Mouse (Mus musculus) liver, embryonic 15.5 days (tissue): Measurements from ENCODE around the gene A2m. TPM values are rescaled to one million over a fixed set of nuclear protein-coding genes. Genes with fewer than 3 reads are reported as not detected.

ENCODE experiments used
- ATAC-seq: fragments of 200-750 bp; cut with Nextera tagmentation; 2 replicates; pipeline ENCODE4 v1.8.0; 2017; ENCODE audit warnings: moderate number of reproducible peaks, mild to moderate bottlenecking, moderate library complexity; ENCODE audit not compliant: insufficient read depth
- H3K27ac ChIP-seq: fragments of 300-500 bp; sonication (generic); replicated peaks from 2 replicates; pipeline ENCODE4 v1.5.1; 2015; ENCODE audit warnings: mild to moderate bottlenecking, inconsistent platforms
- H3K27me3 ChIP-seq: fragments of 300-500 bp; sonication (generic); 2 replicates; pipeline ENCODE4 v1.6.1; 2015; ENCODE audit warnings: mild to moderate bottlenecking, inconsistent platforms
- H3K36me3 ChIP-seq: fragments of 300-500 bp; sonication (generic); replicated peaks from 2 replicates; pipeline ENCODE4 v1.6.1; 2015; ENCODE audit warnings: moderate library complexity, mild to moderate bottlenecking, inconsistent platforms
- H3K4me1 ChIP-seq: fragments of 300-500 bp; sonication (generic); replicated peaks from 2 replicates; pipeline ENCODE4 v1.6.1; 2015; ENCODE audit warnings: inconsistent platforms
- H3K4me2 ChIP-seq: fragments of 300-500 bp; sonication (generic); 2 replicates; pipeline ENCODE4 v1.6.1; 2015; ENCODE audit warnings: moderate library complexity, mild to moderate bottlenecking, inconsistent platforms
- H3K4me3 ChIP-seq: fragments of 300-500 bp; sonication (generic); replicated peaks from 2 replicates; pipeline ENCODE4 v1.5.1; 2015; ENCODE audit warnings: mild to moderate bottlenecking, inconsistent platforms
- H3K9ac ChIP-seq: fragments of 300-500 bp; sonication (generic); 2 replicates; pipeline ENCODE4 v1.6.1; 2015; ENCODE audit warnings: moderate library complexity, mild to moderate bottlenecking, inconsistent platforms
- H3K9me3 ChIP-seq: fragments of 300-500 bp; sonication (generic); replicated peaks from 2 replicates; pipeline ENCODE4 v1.6.1; 2016; ENCODE audit warnings: inconsistent platforms
- WGBS: fragments of 180-500 bp; shearing (Covaris S2); methylation state at CpG from one replicate; pipeline ENCODE4 v1.1.7; 2015; ENCODE audit warnings: mixed read lengths; ENCODE audit not compliant: insufficient replicate concordance; 5-methylcytosine and 5-hydroxymethylcytosine counted together
- polyA plus RNA-seq: library from polyadenylated mRNA; unstranded; fragments of >200 nt; fragmentation: Nextera tagmentation; extraction: Ambion mirVana; gene quantifications from 2 replicates; pipeline ENCODE4 v1.2.1, GENCODE M21; 2015

A2m gene
- polyA plus RNA-seq = 80.5 and 120 TPM in 2 replicates

GRCm38 (mm10) chr6:121635076-121635475 is at the start of gene A2m:
Gene A2m, plus strand, starts transcription at chr6:121635376.
- no peaks in the 10 kb centered on the region for H3K36me3 ChIP-seq
- H3K27ac ChIP-seq = no peak within 1 kb of the TSS
- 66% methylated on average over 8 of the region's 8 CpGs for WGBS
- H3K4me1 ChIP-seq = no peaks in the 10 kb centered on the region
- H3K4me2 ChIP-seq = no peak within 1 kb of the TSS
- peak within 1 kb of the TSS; percentile 37 for H3K4me3 ChIP-seq
- H3K27me3 ChIP-seq = no peaks in the 10 kb centered on the region
- no peak for ATAC-seq
- H3K9ac ChIP-seq = no peak within 1 kb of the TSS
- H3K9me3 ChIP-seq = no peaks in the 10 kb centered on the region

GRCm38 (mm10) chr6:121590131-121590530 is 45.0 kb upstream of the A2m start:
- no peaks in the 10 kb centered on the region for H3K36me3 ChIP-seq
- no peak overlapping the region for H3K4me2 ChIP-seq
- whole genome bisulfite sequencing = 14% methylated on average over 1 of the region's 1 CpGs
- no peaks in the 10 kb centered on the region for H3K27me3 ChIP-seq
- no peaks in the 10 kb centered on the region for H3K9me3 ChIP-seq
- no peak overlapping the region for H3K27ac ChIP-seq
- no peak for ATAC-seq
- H3K4me3 ChIP-seq = no peak overlapping the region
- no peak overlapping the region for H3K9ac ChIP-seq
- no peaks in the 10 kb centered on the region for H3K4me1 ChIP-seq

GRCm38 (mm10) chr6:121600927-121601326 is 34.2 kb upstream of the A2m start:
- Histone ChIP-seq H3K9me3 (no peaks in the 10 kb centered on the region), H3K36me3 (no peaks in the 10 kb centered on the region), H3K9ac (no peak overlapping the region), H3K4me3 (no peak overlapping the region), H3K27me3 (no peaks in the 10 kb centered on the region), H3K27ac (no peak overlapping the region), H3K4me1 (no peaks in the 10 kb centered on the region), H3K4me2 (no peak overlapping the region)
- WGBS = 45% methylated on average over 1 of the region's 1 CpGs
- no peak for ATAC-seq

DNA sequence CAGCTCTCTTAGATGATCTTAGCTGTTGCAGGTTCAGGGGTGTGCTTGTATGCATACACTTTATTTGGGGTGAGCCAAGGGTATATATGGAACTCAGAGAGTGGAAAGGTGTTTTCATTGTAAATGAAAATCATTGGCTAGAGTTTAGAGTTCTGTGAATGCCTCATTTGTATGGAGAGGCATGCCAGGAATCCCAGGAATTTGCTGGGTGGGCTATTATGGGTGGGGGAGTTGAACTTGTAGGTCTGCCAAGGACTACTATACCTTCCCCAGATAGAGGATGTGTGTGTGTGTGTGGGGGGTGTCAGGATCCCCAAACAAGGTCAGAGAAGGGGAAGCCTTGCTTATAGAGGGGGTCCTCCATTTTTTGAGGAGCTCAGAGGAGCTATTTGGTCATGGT is 27.3 kb upstream of the A2m start:
- no peaks in the 10 kb centered on the region for H3K4me1 ChIP-seq
- no peak overlapping the region for H3K9ac ChIP-seq
- no peak overlapping the region for H3K4me2 ChIP-seq
- H3K27ac ChIP-seq = no peak overlapping the region
- no peaks in the 10 kb centered on the region for H3K27me3 ChIP-seq
- no peak overlapping the region for H3K4me3 ChIP-seq
- H3K9me3 ChIP-seq = no peaks in the 10 kb centered on the region
- no peak for ATAC-seq
- H3K36me3 ChIP-seq = no peaks in the 10 kb centered on the region

DNA sequence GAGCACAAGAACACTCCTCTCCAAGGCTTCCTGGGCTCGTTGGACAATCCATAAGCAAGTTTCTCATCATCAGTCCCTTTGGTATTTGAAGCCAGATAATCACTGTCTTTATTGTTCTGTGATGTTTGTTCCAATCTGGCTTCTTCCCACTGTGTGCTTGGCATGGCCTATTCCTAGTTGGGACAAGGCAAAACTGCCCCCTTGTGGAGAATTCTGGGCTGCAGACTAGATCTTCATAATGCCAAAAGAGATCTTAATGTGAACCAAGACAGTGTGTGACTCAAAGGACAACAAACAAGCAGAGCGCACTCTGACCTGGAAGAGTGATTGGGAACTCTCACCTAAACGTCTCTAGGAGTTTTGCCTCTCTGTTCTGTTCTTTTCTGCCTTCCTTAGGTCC is 23.4 kb upstream of the A2m start:
- Histone ChIP-seq H3K36me3 (no peaks in the 10 kb centered on the region), H3K4me1 (no peaks in the 10 kb centered on the region), H3K4me2 (no peak overlapping the region), H3K9me3 (no peaks in the 10 kb centered on the region), H3K4me3 (no peak overlapping the region), H3K9ac (no peak overlapping the region), H3K27ac (no peak overlapping the region), H3K27me3 (no peaks in the 10 kb centered on the region)
- no peak for ATAC-seq
- WGBS = 23% methylated on average over 3 of the region's 3 CpGs

- Histone ChIP-seq H3K27ac (0 out of 2 replicates have a peak overlapping the region, but pooled peaks have one; percentile 7), H3K4me1 (0 out of 2 replicates have a peak, but pooled peaks cover 4% of the 10 kb centered on the region), H3K36me3 (no peaks in the 10 kb centered on the region), H3K9ac (no peak overlapping the region), H3K27me3 (no peaks in the 10 kb centered on the region), H3K4me2 (no peak overlapping the region), H3K9me3 (no peaks in the 10 kb centered on the region), H3K4me3 (no peak overlapping the region)
- no peak for ATAC-seq
- 10% methylated on average over 3 of the region's 3 CpGs for WGBS
Observed at GRCm38 (mm10) chr6:121617476-121617875, 17.7 kb upstream of the A2m start.

DNA sequence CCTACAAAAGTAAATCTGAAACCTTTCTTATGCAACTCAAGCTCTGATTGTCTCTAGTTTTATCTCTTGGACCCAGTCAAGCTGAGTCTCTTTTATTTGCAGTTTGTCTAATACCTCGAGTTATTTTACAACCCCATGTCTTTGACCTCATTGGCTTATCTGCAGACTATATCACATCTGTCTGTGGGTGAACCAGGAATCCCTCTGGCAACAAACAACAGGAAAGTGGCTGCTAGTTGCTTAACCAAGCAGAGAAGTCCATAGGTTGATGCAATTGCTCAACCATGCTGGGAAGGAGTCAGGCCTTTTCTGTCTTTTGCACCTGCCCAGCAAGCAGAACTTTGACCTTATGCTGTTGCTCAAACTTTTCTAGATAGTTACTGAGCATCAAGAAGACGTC is 12.7 kb upstream of the A2m start:
- no peak overlapping the region for H3K4me2 ChIP-seq
- no peak overlapping the region for H3K27ac ChIP-seq
- no peaks in the 10 kb centered on the region for H3K9me3 ChIP-seq
- H3K4me3 ChIP-seq = no peak overlapping the region
- H3K9ac ChIP-seq = no peak overlapping the region
- peak; percentile 81 for ATAC-seq
- H3K36me3 ChIP-seq = no peaks in the 10 kb centered on the region
- WGBS = 28% methylated on average over 2 of the region's 2 CpGs
- no peaks in the 10 kb centered on the region for H3K27me3 ChIP-seq
- H3K4me1 ChIP-seq = 0 out of 2 replicates have a peak, but pooled peaks cover under 1% of the 10 kb centered on the region

DNA sequence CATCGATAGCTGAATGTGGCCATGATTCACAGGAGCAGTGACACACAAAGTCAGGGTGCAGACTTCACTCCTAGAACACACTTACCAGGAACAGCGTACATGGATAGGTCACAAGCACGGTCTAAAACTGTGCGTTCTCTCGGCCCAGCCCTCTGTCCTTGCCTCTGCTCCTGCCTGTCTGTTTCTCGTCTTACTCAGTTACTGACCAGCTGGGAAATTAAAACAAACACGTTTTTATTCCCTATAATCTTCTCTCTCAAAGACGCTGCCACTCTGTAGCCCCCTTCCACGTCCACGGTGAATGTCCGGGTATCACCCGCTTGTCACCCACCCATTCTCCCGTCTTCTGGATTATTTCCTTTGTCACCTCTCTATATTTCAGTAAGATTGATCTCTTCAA is 656 bp upstream of the A2m start:
- Histone ChIP-seq H3K4me1 (no peaks in the 10 kb centered on the region), H3K4me2 (no peak overlapping the region), H3K9ac (no peak overlapping the region), H3K27me3 (no peaks in the 10 kb centered on the region), H3K36me3 (no peaks in the 10 kb centered on the region), H3K27ac (no peak overlapping the region), H3K4me3 (no peak overlapping the region), H3K9me3 (no peaks in the 10 kb centered on the region)
- ATAC-seq = no peak
- WGBS = 78% methylated on average over 13 of the region's 13 CpGs

GRCm38 (mm10) chr6:121635878-121636371 is 749 bp downstream of the A2m start:
- no peaks in the 10 kb centered on the region for H3K4me1 ChIP-seq
- H3K4me2 ChIP-seq = no peak overlapping the region
- no peaks in the 10 kb centered on the region for H3K27me3 ChIP-seq
- no peak overlapping the region for H3K9ac ChIP-seq
- ATAC-seq = peak; percentile 56
- WGBS = 11% methylated on average over 12 of the region's 12 CpGs
- no peak overlapping the region for H3K27ac ChIP-seq
- no peaks in the 10 kb centered on the region for H3K36me3 ChIP-seq
- peak overlapping the region; percentile 37 for H3K4me3 ChIP-seq
- no peaks in the 10 kb centered on the region for H3K9me3 ChIP-seq

DNA sequence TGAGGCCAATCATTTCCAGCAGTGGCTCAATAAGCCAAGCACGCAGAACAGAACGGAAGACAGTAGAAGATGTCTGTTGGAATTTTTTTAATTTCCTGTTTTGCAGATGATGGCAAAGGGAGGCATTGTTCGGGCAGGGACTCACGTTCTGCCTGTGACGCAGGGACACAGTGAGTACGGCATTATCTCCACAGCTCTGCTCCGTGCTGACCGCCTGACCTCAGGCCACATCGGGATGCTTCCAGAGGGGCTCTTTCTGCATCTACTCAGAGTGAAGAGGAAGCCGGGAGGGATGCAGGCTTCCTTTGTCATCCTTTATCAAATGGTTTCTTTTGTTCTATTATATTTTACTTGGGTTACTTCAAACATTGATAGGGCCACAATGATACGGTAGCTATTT is 13.3 kb downstream of the A2m start:
- Histone ChIP-seq H3K4me1 (no peaks in the 10 kb centered on the region), H3K9ac (no peak overlapping the region), H3K27me3 (no peaks in the 10 kb centered on the region), H3K4me3 (no peak overlapping the region), H3K36me3 (0 out of 2 replicates have a peak, but pooled peaks cover 2% of the 10 kb centered on the region), H3K9me3 (no peaks in the 10 kb centered on the region), H3K27ac (no peak overlapping the region), H3K4me2 (no peak overlapping the region)
- ATAC-seq = peak; percentile 40; the same call in 1 of the 2 replicates
- WGBS = 70% methylated on average over 11 of the region's 11 CpGs
